Mouse (Mus musculus): ENCODE data around the gene Gm14685. TPM values are rescaled to one million over a fixed set of nuclear protein-coding genes. Genes with fewer than 3 reads are reported as not detected.
"Not testable (repeated sequence)": the region's sequence is repeated elsewhere in the genome, so short reads cannot be mapped to it uniquely, and the experiment has no call there.

The Gm14685 gene
- 1.8 and 2.4 TPM in 2 replicates for polyA plus RNA-seq (2015; fragmentation: Nextera tagmentation; extraction: Ambion mirVana)

GRCm38 (mm10) chrX:73116747-73117146, at the start of gene Gm14685:
TSS of gene Gm14685 (plus strand) at chrX:73117047.
- H3K36me3 ChIP-seq (ENCODE audit: control insufficient read depth, insufficient read depth); H3K4me1 ChIP-seq (replicated peaks; ENCODE audit: control insufficient read depth, insufficient read depth, low read length); H3K27me3 ChIP-seq (replicated peaks; ENCODE audit: control insufficient read depth, insufficient read depth, low read length); H3K9ac ChIP-seq (ENCODE audit: low read depth, low read length); H3K9me3 ChIP-seq (ENCODE audit: control insufficient read depth); H3K27ac ChIP-seq (ENCODE audit: low read depth, low read length); H3K4me3 ChIP-seq (ENCODE audit: low read depth, low read length); H3K4me2 ChIP-seq (replicated peaks; ENCODE audit: low read depth); ATAC-seq: not testable (repeated sequence)
- WGBS, result no CpG with 5 or more reads among the region's 7 CpGs

- not testable (repeated sequence) for H3K4me1 ChIP-seq (replicated peaks; ENCODE audit: control insufficient read depth, insufficient read depth, low read length); H3K27ac ChIP-seq (ENCODE audit: low read depth, low read length); H3K36me3 ChIP-seq (ENCODE audit: control insufficient read depth, insufficient read depth); ATAC-seq; H3K9ac ChIP-seq (ENCODE audit: low read depth, low read length); H3K27me3 ChIP-seq (replicated peaks; ENCODE audit: control insufficient read depth, insufficient read depth, low read length); H3K4me3 ChIP-seq (ENCODE audit: low read depth, low read length); H3K4me2 ChIP-seq (replicated peaks; ENCODE audit: low read depth); H3K9me3 ChIP-seq (ENCODE audit: control insufficient read depth)
- 81% methylated on average over 18 of the region's 19 CpGs for WGBS
These were observed 34.4 kb upstream of the Gm14685 start, which contains the start of gene Xlr4a for GRCm38 (mm10) chrX:73082267-73083055. TSS of gene Xlr4a (minus strand) at chrX:73082478.

GRCm38 (mm10) chrX:73096941-73097508, 19.8 kb upstream of the Gm14685 start, which contains the start of gene Xlr3a:
TSS of gene Xlr3a (minus strand) at chrX:73097095.
- H3K4me3 ChIP-seq (ENCODE audit: low read depth, low read length); H3K4me1 ChIP-seq (replicated peaks; ENCODE audit: control insufficient read depth, insufficient read depth, low read length); H3K9me3 ChIP-seq (ENCODE audit: control insufficient read depth); H3K27me3 ChIP-seq (replicated peaks; ENCODE audit: control insufficient read depth, insufficient read depth, low read length); H3K9ac ChIP-seq (ENCODE audit: low read depth, low read length); H3K4me2 ChIP-seq (replicated peaks; ENCODE audit: low read depth); H3K36me3 ChIP-seq (ENCODE audit: control insufficient read depth, insufficient read depth); ATAC-seq; H3K27ac ChIP-seq (ENCODE audit: low read depth, low read length): not testable (repeated sequence)
- 72% methylated on average over 13 of the region's 13 CpGs for WGBS

GRCm38 (mm10) chrX:73122859-73123829, 6.3 kb downstream of the Gm14685 start:
- not testable (repeated sequence) for H3K4me3 ChIP-seq (ENCODE audit: low read depth, low read length); H3K36me3 ChIP-seq (ENCODE audit: control insufficient read depth, insufficient read depth); H3K9me3 ChIP-seq (ENCODE audit: control insufficient read depth); H3K4me2 ChIP-seq (replicated peaks; ENCODE audit: low read depth); H3K4me1 ChIP-seq (replicated peaks; ENCODE audit: control insufficient read depth, insufficient read depth, low read length); H3K27me3 ChIP-seq (replicated peaks; ENCODE audit: control insufficient read depth, insufficient read depth, low read length); H3K9ac ChIP-seq (ENCODE audit: low read depth, low read length); H3K27ac ChIP-seq (ENCODE audit: low read depth, low read length)
- no CpG with 5 or more reads among the region's 12 CpGs for WGBS
- peak; percentile 73 for ATAC-seq

- peak; percentile 78 for ATAC-seq
- not testable (repeated sequence) for H3K27me3 ChIP-seq (replicated peaks; ENCODE audit: control insufficient read depth, insufficient read depth, low read length); H3K9me3 ChIP-seq (ENCODE audit: control insufficient read depth); H3K36me3 ChIP-seq (ENCODE audit: control insufficient read depth, insufficient read depth); H3K4me2 ChIP-seq (replicated peaks; ENCODE audit: low read depth); H3K27ac ChIP-seq (ENCODE audit: low read depth, low read length); H3K9ac ChIP-seq (ENCODE audit: low read depth, low read length); H3K4me1 ChIP-seq (replicated peaks; ENCODE audit: control insufficient read depth, insufficient read depth, low read length); H3K4me3 ChIP-seq (ENCODE audit: low read depth, low read length)
- WGBS, result no CpG with 5 or more reads among the region's 7 CpGs
These were observed 26.4 kb downstream of the Gm14685 start for GRCm38 (mm10) chrX:73143218-73143618.

GRCm38 (mm10) chrX:73148496-73148895, 31.6 kb downstream of the Gm14685 start, which contains the start of gene Xlr5b:
TSS of gene Xlr5b (plus strand) at chrX:73148796.
- no CpG with 5 or more reads among the region's 20 CpGs for WGBS
- not testable (repeated sequence) for H3K4me1 ChIP-seq (replicated peaks; ENCODE audit: control insufficient read depth, insufficient read depth, low read length); H3K36me3 ChIP-seq (ENCODE audit: control insufficient read depth, insufficient read depth); H3K27me3 ChIP-seq (replicated peaks; ENCODE audit: control insufficient read depth, insufficient read depth, low read length); H3K27ac ChIP-seq (ENCODE audit: low read depth, low read length); H3K9ac ChIP-seq (ENCODE audit: low read depth, low read length); H3K9me3 ChIP-seq (ENCODE audit: control insufficient read depth); H3K4me2 ChIP-seq (replicated peaks; ENCODE audit: low read depth); ATAC-seq; H3K4me3 ChIP-seq (ENCODE audit: low read depth, low read length)

- not testable (repeated sequence) for H3K4me2 ChIP-seq (replicated peaks; ENCODE audit: low read depth); H3K4me1 ChIP-seq (replicated peaks; ENCODE audit: control insufficient read depth, insufficient read depth, low read length); H3K27ac ChIP-seq (ENCODE audit: low read depth, low read length); H3K4me3 ChIP-seq (ENCODE audit: low read depth, low read length); H3K9me3 ChIP-seq (ENCODE audit: control insufficient read depth); H3K27me3 ChIP-seq (replicated peaks; ENCODE audit: control insufficient read depth, insufficient read depth, low read length); H3K9ac ChIP-seq (ENCODE audit: low read depth, low read length); H3K36me3 ChIP-seq (ENCODE audit: control insufficient read depth, insufficient read depth); ATAC-seq
- no CpG with 5 or more reads among the region's 7 CpGs for WGBS
These were observed 32.5 kb downstream of the Gm14685 start, which contains the start of gene DXBay18 for GRCm38 (mm10) chrX:73149350-73149749. TSS of gene DXBay18 (minus strand) at chrX:73149450.

- not testable (repeated sequence) for H3K4me1 ChIP-seq (replicated peaks; ENCODE audit: control insufficient read depth, insufficient read depth, low read length); H3K9me3 ChIP-seq (ENCODE audit: control insufficient read depth); H3K4me3 ChIP-seq (ENCODE audit: low read depth, low read length); H3K27ac ChIP-seq (ENCODE audit: low read depth, low read length); H3K4me2 ChIP-seq (replicated peaks; ENCODE audit: low read depth); H3K9ac ChIP-seq (ENCODE audit: low read depth, low read length); ATAC-seq; H3K27me3 ChIP-seq (replicated peaks; ENCODE audit: control insufficient read depth, insufficient read depth, low read length); H3K36me3 ChIP-seq (ENCODE audit: control insufficient read depth, insufficient read depth)
- WGBS, result 68% methylated on average over 5 of the region's 15 CpGs
These were observed 60.0 kb downstream of the Gm14685 start, which contains the start of gene Spin2d for GRCm38 (mm10) chrX:73176889-73177288. TSS of gene Spin2d (minus strand) at chrX:73176989.
